Mouse (Mus musculus): ENCODE measurements around the gene Sox13.

Gene Sox13

GRCm38 (mm10) chr1:133423543-133424480 is at the start of gene Sox13:
Gene Sox13, minus strand, starts transcription at chr1:133424377.
- peak; percentile 75 to 87 for DNase-seq

- no peak for DNase-seq
These were observed 47.4 kb upstream of the Sox13 start for GRCm38 (mm10) chr1:133471556-133471955.

- DNase-seq = peak; percentile 57 to 59
These were observed 46.9 kb upstream of the Sox13 start for GRCm38 (mm10) chr1:133471086-133471485.

GRCm38 (mm10) chr1:133470242-133471025 is 46.3 kb upstream of the Sox13 start:
- peak; percentile 22 to 36 for DNase-seq

GRCm38 (mm10) chr1:133469213-133469612 is 45.0 kb upstream of the Sox13 start:
- no peak for DNase-seq

GRCm38 (mm10) chr1:133468751-133469150 is 44.6 kb upstream of the Sox13 start:
- DNase-seq = no peak

GRCm38 (mm10) chr1:133467905-133468304 is 43.7 kb upstream of the Sox13 start:
- no peak for DNase-seq

- DNase-seq = no peak
These were observed 39.0 kb upstream of the Sox13 start for GRCm38 (mm10) chr1:133463138-133463537.

- DNase-seq = no peak
These were observed 36.8 kb upstream of the Sox13 start for GRCm38 (mm10) chr1:133460996-133461395.

- DNase-seq = no peak
These were observed 31.9 kb upstream of the Sox13 start for GRCm38 (mm10) chr1:133456097-133456496.

- no peak for DNase-seq
These were observed 28.5 kb upstream of the Sox13 start for GRCm38 (mm10) chr1:133452564-133453165.

- DNase-seq = peak in 1 of 2 experiments; percentile 42
These were observed 27.8 kb upstream of the Sox13 start for GRCm38 (mm10) chr1:133451869-133452563.

- no peak for DNase-seq
These were observed 26.8 kb upstream of the Sox13 start for GRCm38 (mm10) chr1:133451025-133451424.

- DNase-seq = peak; percentile 71 to 86
These were observed 24.3 kb upstream of the Sox13 start for GRCm38 (mm10) chr1:133448351-133448931.

- no peak for DNase-seq
These were observed 22.1 kb upstream of the Sox13 start for GRCm38 (mm10) chr1:133446291-133446690.

- no peak for DNase-seq
These were observed 20.1 kb upstream of the Sox13 start for GRCm38 (mm10) chr1:133444315-133444714.

- no peak for DNase-seq
These were observed 13.9 kb upstream of the Sox13 start for GRCm38 (mm10) chr1:133437916-133438683.

GRCm38 (mm10) chr1:133434756-133435112 is 10.6 kb upstream of the Sox13 start:
- no peak for DNase-seq

- peak; percentile 49 to 67 for DNase-seq
These were observed 10.0 kb upstream of the Sox13 start for GRCm38 (mm10) chr1:133434018-133434755.

GRCm38 (mm10) chr1:133432566-133432965 is 8.4 kb upstream of the Sox13 start:
- DNase-seq = no peak

GRCm38 (mm10) chr1:133431133-133431532 is 7.0 kb upstream of the Sox13 start:
- DNase-seq = no peak

Measured in lung, postnatal 4 days (tissue).